Mouse (Mus musculus) 416B (cell line): ENCODE measurements around the gene Hoxd13.
A peak's percentile ranks its signal among the peaks of the same experiment; 100 is the strongest.

Experiments
- DNase-seq: peaks from one replicate; pipeline ENCODE4 v3.0.0; 2011; ENCODE audit warnings: low read depth

Gene Hoxd13

GRCm38 (mm10) chr2:74680561-74681398 is 12.7 kb downstream of the Hoxd13 start:
- no peak for DNase-seq

GRCm38 (mm10) chr2:74681594-74682531 is 13.8 kb downstream of the Hoxd13 start:
- no peak for DNase-seq

- no peak for DNase-seq
Observed at GRCm38 (mm10) chr2:74682796-74683195, 14.7 kb downstream of the Hoxd13 start.

- DNase-seq = no peak
Observed at GRCm38 (mm10) chr2:74683471-74683951, 15.4 kb downstream of the Hoxd13 start.

DNA sequence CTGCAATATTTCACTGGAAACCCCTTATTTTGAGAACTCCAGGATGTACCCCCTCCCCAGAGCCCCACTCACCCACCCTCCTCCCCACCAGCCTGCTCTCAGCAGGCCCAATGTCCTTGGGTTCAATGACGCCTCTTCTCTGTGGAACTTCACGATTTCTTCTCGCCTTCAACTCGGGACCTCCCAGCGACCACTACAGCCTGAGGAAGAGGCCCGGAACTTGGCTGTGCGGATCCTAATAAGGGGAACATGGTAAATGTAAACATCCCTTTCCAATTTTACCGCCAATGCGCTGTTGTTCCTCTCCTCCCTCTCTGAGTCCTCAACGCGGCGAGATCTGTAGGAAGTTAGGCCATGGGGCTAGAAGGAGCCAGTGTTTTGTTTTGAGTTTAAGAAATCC is 16.0 kb downstream of the Hoxd13 start:
- no peak for DNase-seq

GRCm38 (mm10) chr2:74685059-74685603 is 17.0 kb downstream of the Hoxd13 start:
- DNase-seq = no peak

- DNase-seq = peak; percentile 42
Observed at GRCm38 (mm10) chr2:74686301-74686987, 18.3 kb downstream of the Hoxd13 start.

GRCm38 (mm10) chr2:74686988-74687697 is 19.0 kb downstream of the Hoxd13 start:
- no peak for DNase-seq

GRCm38 (mm10) chr2:74687698-74688555 is 19.8 kb downstream of the Hoxd13 start:
- no peak for DNase-seq

DNA sequence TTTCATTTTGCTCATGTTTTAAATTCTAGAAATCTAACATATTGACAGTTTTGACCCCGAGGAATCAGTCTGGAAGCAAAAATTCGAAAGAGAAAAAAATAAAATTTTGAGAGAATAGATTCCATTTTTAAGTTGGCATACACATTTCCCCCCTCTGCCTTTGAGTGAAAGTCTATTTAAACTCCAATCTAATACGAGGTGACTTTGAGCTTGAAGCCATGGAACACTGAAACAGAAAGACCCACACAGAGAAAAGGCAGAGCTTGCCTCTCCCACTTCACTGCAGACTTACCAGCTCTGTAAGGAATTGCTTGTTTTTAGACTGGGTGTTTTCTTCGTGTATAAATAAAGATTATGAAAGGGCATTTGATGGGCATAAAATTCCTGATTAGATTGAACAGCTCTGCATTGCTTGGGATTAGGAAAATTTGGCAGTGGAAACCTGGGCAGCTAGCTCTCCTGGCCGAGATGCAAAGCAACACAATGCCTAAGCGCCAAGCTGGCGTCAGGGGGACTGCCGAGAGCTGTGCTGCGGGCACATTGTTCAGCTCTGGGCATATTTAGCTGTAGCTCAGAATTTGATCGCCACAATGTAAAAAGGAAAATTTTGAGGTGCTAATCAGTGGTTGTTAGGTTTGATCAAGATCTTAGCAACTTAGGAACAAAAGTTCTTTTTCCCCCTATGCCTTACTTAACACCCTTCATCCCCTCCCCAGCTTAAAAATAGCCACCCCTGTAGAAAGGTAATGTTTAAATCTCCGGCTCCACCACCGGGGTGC is 20.9 kb downstream of the Hoxd13 start:
- DNase-seq = no peak

DNA sequence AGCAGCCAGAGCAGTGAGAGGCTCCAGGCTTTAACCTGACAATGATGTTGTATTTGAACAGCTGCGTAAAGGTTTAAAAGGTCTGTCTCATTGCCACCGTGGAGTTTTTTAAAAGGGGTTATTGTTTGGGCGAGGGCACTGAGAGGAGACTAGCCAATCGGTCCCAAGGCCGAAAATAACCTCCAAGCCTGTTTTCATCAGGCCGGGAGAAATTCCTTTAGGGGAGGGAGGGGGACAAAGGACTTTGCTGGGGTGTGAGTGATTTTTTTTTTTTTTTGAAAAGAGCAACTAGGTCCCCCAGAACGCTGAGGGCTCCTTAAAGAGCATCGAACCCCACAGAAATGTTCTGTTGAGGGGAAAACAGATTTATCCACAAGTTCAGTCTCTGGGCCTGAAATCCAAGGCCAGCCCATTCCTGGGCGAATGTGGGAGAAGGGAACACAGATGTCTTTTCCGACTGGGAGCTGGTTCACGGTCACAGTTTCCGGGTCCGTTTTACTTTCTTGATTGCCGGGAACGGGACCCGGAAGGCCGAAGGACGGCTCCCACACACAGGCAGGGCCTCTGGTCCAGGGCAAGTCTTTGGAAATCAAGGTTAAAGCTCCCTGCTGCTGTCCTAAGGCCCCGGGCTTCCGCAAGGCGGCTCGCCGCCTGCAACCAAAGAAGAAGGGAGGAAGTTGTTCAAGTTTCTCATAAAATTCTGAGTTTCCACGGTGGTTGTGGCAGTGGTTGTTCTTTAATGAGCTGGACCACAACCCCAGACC is 21.6 kb downstream of the Hoxd13 start:
- no peak for DNase-seq

GRCm38 (mm10) chr2:74690338-74690716 is 22.2 kb downstream of the Hoxd13 start:
- no peak for DNase-seq

DNA sequence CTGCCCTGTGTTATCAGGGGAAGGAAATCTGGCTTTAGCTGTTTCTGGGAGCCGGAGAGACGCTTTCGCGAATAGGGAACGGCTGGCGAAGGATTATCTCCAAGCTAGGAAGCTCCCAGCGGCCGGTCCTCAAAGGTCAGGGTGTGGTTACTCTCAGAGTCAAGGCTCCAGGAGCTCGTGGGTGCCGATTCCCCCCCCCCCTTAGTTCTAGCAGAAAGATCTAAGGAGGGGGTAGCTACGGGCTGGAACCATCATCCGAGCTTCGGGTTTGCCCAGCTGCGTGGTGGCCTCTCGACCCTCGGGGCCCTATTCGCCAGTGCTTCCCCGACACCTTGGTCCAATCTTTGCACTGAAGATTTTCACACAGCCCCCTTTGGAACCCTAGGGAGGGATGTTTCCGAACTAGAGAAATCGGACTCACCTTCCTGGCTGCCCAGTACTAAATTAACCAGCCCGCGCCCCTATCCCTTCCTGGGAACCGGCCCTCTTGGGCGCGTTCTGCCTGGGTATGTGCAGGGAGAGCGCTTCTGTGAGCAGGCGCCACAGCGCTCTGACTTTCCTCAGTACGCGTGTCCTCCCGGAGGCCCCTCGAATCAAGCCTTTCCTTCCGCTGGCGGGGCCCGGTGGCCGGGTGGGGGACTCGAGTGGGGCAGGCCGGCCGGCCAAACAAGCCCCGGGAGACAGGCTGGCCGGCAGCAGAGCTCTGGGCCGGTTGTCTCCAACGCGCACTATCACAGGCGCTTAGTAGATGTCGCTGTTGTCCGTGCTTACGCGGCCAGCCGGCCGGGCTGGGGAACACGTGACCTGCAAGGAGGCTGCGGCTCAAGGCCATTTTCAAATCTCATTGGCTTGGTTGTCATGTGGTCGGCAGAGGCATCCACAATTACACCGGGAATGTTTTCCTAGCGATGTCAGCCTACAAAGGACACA is 23.2 kb downstream of the Hoxd13 start, which contains the start of gene Hoxd10:
Gene Hoxd10 (plus strand): TSS at position 903 of the 930 bp plus-strand sequence.
- DNase-seq = no peak

- DNase-seq = no peak
Observed at GRCm38 (mm10) chr2:74691995-74692807, 24.1 kb downstream of the Hoxd13 start.

DNA sequence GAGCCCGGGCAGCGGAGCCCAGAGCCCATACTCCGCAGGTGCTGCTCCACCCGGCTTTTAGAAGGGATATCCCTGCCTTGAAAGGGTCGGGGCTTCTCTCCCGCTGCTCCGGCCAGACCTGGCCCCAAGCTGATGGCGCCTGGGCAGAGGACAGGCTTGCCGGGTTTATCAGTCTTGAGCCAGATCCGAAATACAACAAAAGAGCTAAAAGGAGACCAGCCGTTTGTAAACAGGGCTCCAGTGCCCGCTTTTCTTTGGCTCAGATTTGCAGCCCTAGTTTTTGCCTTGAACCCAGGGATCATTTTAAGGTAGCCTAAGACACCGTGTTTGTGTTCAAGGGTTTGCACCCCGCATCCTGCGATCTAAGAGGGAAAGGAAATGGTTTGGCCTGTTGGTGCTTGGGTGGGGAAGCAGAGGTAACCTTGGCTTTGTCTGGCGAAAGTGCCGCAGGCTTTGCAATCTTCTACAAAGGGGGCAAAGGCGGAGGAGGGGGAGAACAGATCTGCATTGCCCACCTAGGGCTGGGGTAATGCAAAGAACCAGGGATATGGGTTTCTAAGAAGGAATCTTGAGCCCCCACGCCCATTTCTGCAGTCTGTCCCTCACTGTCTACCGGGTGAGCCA is 24.8 kb downstream of the Hoxd13 start:
- DNase-seq = no peak

DNA sequence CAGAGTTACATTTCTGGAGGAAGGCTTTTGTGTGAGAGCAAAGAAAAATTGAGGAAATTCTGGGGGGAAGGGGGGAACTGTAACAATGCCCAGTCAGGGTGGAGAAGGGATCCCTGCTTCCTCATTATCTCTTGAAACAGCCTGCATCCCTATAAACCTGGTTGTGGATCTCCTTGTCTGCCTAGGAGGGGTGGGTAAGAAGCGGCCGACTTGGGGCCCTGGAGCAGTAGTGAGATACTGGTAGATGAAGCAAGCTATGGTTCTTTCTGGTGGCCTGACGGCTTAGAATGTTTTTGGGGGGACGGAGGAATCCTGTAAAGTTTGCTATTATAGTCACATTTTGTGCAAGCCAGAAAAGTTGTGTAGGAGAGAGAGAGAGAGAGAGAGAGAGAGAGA is 25.3 kb downstream of the Hoxd13 start:
- DNase-seq = no peak
